Mouse (Mus musculus): Measurements from ENCODE around the gene Gm3415. TPM values are rescaled to one million over a fixed set of nuclear protein-coding genes. Genes with fewer than 3 reads are reported as not detected.
"Not testable (repeated sequence)": the region's sequence is repeated elsewhere in the genome, so short reads cannot be mapped to it uniquely, and the experiment has no call there.

Gm3415 gene
- total RNA-seq (2015; ENCODE audit: low replicate concordance) (not detected in 2 replicates), total RNA-seq (2017; ENCODE audit: low replicate concordance) (not detected in 2 replicates)

- not testable (repeated sequence) for ATAC-seq (replicated peaks; ENCODE audit: low FRiP score, poor library complexity, severe bottlenecking)
These were observed at the start of gene Gm3415 for GRCm38 (mm10) chr5:146555836-146556235. Gene Gm3415, plus strand, starts transcription at chr5:146556136.

DNA sequence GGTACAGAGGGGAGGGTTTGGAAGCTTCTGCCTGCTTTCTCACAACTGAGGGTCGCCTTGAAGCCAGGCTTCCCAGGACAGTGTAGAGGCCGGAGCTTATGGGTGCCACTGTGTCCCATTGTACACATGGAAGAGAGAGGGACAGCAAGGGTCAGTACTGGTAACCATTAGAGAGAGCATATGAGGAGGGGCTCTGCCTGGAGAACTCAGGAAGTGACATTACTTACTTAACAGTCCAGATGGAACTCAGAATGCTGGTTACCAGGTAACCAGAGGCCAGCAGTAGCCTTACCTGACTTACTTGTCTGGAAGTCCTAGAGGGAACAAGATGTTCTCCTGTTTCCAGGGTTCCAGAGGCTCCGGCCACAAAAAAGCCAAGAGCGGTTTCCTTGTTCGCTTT is 42.1 kb upstream of the Gm3415 start, which contains the start of gene Gm3402:
Gene Gm3402 (plus strand): TSS at position 301 of the 400 bp plus-strand sequence.
- not testable (repeated sequence) for ATAC-seq (replicated peaks; ENCODE audit: low FRiP score, poor library complexity, severe bottlenecking)

DNA sequence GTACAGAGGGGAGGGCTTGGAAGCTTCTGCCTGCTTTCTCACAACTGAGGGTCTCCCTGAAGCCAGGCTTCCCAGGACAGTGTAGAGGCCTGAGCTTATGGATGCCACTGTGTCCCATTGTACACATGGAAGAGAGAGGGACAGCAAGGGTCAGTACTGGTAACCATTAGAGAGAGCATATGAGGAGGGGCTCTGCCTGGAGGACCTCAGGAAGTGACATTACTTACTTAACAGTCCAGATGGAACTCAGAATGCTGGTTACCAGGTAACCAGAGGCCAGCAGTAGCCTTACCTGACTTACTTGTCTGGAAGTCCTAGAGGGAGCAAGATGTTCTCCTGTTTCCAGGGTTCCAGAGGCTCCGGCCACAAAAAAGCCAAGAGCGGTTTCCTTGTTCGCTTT is 30.4 kb upstream of the Gm3415 start, which contains the start of gene Gm3404:
Gene Gm3404 (plus strand): TSS at position 301 of the 400 bp plus-strand sequence.
- not testable (repeated sequence) for ATAC-seq (replicated peaks; ENCODE audit: low FRiP score, poor library complexity, severe bottlenecking)

DNA sequence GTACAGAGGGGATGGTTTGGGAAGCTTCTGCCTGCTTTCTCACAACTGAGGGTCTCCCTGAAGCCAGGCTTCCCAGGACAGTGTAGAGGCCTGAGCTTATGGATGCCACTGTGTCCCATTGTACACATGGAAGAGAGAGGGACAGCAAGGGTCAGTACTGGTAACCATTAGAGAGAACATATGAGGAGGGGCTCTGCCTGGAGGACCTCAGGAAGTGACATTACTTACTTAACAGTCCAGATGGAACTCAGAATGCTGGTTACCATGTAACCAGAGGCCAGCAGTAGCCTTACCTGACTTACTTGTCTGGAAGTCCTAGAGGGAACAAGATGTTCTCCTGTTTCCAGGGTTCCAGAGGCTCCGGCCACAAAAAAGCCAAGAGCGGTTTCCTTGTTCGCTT is 18.6 kb upstream of the Gm3415 start, which contains the start of gene Gm3409:
Gene Gm3409 (plus strand): TSS at position 301 of the 400 bp plus-strand sequence.
- not testable (repeated sequence) for ATAC-seq (replicated peaks; ENCODE audit: low FRiP score, poor library complexity, severe bottlenecking)

DNA sequence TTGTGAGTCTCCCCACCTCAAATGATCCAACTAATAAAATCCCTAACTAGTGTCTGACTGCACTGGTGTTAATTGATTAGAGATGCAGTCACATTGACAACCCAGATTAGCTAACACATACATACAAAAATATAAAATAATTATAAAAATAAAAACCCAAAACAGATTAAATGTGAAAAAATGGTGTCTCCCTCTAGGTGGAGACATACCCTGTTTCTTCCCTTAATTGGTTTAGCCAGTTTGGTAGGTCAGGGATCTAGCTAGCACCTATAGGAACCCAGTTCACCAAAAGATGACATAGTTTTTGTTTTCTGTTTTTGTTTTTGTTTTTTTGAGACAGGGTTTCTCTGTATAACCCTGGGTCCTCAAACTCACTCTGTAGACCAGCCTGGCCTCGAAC is 8.3 kb downstream of the Gm3415 start:
- ATAC-seq (replicated peaks; ENCODE audit: low FRiP score, poor library complexity, severe bottlenecking), result no peak

DNA sequence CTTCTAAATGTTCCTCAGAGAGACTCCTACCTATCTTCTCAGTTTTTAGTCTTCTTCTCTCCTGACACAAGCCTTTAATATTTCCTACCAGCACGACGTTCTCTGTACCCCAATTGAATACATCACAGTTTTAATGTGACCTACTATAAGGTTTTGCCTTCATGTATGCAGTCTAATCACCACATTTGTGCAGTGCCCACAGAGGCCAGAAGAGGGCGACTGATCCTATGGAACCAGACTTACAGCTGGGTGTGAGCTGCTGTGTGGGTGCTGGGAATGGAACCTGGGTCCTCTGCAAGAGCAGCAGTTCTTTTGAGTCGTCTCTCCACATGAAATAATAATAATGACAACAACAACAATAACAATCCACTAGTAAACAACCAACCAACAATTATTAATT is 11.1 kb downstream of the Gm3415 start:
- ATAC-seq (replicated peaks; ENCODE audit: low FRiP score, poor library complexity, severe bottlenecking), result no peak

DNA sequence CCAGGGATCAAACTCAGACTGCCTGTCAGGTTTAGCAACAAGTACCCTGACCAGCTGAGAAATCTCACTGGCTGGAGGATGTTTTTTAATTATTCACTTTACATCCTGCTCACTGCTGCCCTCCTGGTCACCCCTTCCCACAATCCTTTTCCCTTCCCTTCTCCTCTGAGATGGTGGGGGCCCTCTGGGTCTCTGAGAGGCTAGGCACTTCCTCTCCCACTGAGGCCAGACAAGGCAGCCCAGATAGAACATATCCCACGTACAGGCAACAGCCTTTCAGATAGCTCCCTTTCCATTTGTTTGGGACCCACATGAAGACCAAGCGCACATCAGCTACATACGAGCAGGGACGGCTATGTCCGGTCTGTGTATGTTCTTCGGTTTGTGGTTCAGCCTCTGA is 14.2 kb downstream of the Gm3415 start:
- ATAC-seq (replicated peaks; ENCODE audit: low FRiP score, poor library complexity, severe bottlenecking), result not testable (repeated sequence)

DNA sequence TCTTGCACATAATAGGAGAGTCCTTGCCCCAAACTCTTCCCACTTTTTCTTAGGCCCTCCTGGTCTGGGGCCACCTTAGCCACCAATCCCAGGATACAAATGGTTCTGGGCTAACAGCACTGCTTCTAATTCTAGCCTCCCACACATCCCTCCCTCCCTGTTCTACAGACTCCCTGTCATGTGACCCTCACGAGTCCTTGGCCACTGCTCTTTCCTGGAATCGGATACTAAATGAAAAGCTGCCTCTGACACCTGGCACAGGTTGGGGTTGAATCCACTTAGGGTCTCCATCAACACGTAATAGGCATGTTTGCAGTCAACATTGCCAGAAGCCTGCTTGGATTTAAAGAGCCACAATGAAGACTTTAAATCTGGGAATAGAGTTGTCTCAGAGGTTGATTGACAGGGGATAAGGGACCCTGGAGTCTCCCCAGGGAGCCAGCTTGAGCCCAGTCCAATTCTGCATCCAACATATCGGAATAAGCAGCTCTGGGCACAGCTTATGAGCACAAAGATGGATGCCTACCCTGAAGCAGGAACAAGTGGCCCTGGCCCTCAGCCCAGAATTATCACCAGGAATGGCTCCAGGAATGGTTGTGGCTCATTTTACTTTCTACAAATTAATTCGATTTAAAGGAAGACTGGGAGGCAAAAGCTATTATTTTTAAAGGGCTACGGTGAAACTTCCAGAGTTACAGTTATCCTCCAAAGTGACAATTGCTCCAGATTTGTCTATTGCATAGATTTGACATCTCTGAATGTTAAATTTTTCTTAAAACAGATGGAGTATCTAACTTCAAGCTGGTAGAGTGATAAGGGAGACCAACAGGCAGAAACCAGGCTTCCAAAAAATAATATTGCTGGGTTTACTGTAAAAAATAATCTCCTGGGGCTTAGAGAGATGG is 16.1 kb downstream of the Gm3415 start:
- not testable (repeated sequence) for ATAC-seq (replicated peaks; ENCODE audit: low FRiP score, poor library complexity, severe bottlenecking)

GRCm38 (mm10) chr5:146572735-146573042 is 16.8 kb downstream of the Gm3415 start:
- not testable (repeated sequence) for ATAC-seq (replicated peaks; ENCODE audit: low FRiP score, poor library complexity, severe bottlenecking)

GRCm38 (mm10) chr5:146576668-146577067 is 20.7 kb downstream of the Gm3415 start:
- no peak for ATAC-seq (replicated peaks; ENCODE audit: low FRiP score, poor library complexity, severe bottlenecking)

DNA sequence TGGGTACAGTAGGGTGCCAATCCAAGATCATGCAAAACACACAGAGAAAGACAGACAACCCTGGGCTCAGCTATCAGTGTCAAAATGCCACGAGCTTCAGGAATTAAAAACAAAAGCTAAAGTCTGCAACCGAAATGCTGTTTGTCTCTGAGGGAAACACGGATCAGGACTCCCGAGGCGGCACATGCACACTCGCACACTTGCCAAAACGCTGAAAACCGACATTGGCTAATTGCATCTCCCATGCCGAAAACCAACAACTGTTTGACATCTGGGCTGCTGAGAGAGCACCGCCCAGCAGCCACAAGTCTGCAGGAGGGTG is 28.2 kb downstream of the Gm3415 start:
- ATAC-seq (replicated peaks; ENCODE audit: low FRiP score, poor library complexity, severe bottlenecking), result no peak

GRCm38 (mm10) chr5:146584478-146585306 is 28.8 kb downstream of the Gm3415 start, which contains the start of gene Gpr12:
Gene Gpr12, minus strand, starts transcription at chr5:146585239.
- no peak for ATAC-seq (replicated peaks; ENCODE audit: low FRiP score, poor library complexity, severe bottlenecking)

- ATAC-seq (replicated peaks; ENCODE audit: low FRiP score, poor library complexity, severe bottlenecking), result no peak
These were observed 29.3 kb downstream of the Gm3415 start for GRCm38 (mm10) chr5:146585307-146585651.

GRCm38 (mm10) chr5:146586357-146587070 is 30.6 kb downstream of the Gm3415 start:
- ATAC-seq (replicated peaks; ENCODE audit: low FRiP score, poor library complexity, severe bottlenecking), result no peak

DNA sequence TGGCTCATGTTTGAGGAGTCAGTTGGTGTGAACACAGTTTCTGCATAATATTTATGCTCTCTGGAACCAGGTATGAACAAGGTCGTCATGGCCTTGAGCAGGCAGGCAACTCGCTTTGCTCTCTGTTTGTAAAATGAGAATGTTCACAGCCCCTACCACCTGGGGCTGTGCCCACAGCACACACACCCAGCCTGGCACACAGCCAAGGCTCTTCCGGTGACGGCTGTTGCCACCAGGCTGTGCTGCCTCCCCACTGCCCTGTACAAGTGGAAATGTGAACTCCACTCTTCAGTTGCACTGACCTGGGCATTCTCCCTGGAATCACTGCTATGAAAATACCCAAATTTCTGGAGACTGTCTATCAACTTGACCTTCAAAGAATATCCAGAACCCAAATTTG is 35.1 kb downstream of the Gm3415 start:
- ATAC-seq (replicated peaks; ENCODE audit: low FRiP score, poor library complexity, severe bottlenecking), result no peak

DNA sequence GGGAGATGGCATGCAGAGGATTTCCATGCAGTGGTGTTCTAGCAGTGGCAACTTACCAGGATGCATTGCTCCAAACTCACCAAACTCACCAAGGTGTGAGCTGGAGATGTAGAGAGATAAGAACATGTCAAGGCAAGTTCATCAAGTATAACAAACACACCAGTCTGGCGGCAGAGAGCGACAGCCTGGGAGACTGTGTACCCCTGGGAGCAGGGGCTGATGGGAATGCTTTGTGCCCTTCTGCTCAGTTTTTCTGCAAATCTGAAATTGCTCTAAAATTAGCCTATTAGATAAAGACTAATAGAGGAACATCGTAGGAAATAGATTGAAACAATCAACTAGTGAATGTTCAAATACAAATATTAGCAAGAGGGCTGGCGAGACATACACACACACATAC is 35.7 kb downstream of the Gm3415 start:
- ATAC-seq (replicated peaks; ENCODE audit: low FRiP score, poor library complexity, severe bottlenecking), result no peak

DNA sequence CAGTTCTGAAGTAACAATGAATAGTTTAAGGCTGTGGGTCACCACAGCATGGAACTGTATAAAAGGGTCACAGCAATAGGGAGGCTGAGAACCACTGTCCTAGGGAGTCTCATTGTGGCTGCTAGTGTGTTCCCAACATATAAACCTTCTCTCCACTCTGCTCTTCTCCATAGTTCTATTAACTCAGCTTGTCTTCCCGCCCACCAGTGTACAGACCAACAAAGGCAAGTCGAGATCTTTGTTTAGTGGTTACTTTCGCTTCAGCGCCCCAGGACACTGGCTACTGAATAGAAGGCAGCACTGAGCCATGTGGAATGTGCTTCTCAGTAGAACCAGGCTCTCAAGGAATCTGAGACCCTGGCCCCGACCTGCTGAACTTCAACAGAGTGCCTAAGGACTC is 36.6 kb downstream of the Gm3415 start:
- ATAC-seq (replicated peaks; ENCODE audit: low FRiP score, poor library complexity, severe bottlenecking), result no peak

DNA sequence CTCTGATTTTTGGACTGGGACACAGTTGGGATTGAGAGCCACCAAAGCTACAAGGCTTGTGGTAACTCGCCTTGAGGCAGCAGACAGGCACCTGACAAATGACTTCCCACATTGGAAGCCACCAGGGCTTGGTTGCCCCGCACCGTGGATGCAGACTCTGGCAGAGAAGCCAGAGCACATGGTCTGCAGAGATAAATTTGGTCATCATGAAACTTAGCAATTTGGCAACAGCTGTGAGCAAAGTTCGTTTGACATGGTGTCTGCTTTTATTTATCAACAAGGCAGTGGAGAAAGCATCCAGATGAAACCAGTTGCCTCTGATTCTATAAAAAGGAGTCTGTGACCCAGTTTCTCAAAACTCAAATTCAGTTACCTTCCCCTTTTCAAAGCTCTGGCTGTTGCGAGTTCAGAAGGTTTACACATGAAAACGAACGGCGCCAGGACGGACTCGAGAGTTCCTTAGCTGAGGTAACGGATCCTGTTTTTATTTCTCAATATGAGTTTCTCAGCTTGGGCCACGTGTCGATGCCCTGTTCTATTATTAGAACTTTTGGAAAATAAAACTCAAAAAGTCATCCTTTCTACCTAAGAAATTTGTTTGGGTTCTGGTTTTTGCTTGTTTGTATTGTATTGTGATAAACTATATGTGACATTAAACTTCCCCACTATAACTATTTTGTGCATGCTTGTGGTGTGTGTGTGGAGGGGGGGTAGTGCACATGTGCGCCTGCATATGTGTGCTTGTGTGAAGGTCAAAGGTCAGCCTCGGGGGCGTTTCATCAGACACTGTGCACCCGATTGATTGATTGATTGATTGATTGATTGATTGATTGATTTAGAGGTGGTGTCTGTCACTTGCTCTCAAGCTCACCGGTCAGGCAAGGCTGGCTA is 40.9 kb downstream of the Gm3415 start:
- no peak for ATAC-seq (replicated peaks; ENCODE audit: low FRiP score, poor library complexity, severe bottlenecking)

DNA sequence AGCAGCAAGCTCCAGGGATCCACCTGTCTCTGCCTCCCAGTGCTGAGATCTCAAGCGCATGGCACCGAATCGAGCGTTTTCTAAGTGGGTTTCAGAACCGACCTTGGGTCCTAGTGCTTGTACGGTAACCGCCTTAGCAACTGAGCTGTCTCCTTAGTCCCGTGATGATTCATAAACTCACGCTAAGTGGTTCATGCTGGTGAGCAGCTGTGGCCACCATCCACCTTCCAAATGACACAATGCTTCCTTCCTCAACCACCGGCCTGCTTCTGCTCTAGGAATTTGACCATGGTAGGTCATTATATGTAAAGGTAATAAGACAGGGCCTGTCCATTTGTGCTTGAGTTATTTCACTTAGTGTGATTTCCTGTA is 41.6 kb downstream of the Gm3415 start:
- no peak for ATAC-seq (replicated peaks; ENCODE audit: low FRiP score, poor library complexity, severe bottlenecking)

Measured in erythroid progenitor cell, adult 5-6 weeks (primary cell).